In genomic region chr1:152774601-152775000, GRCm38 (mm10) we compare ENCODE assay signal across 12 mouse cellular contexts. TPM values are rescaled to one million over a fixed set of nuclear protein-coding genes. Genes with fewer than 3 reads are reported as not detected.
DNase-seq lines count a peak whose midpoint lies in the region; ATAC-seq lines count a peak whose summit lies in the region.
"Had no signal": no experiment of that assay in that cellular context is flagged by ENCODE, and none has a peak within 500 bp of the region (broad histone marks: within the 10 kb centered on the region; RNA-seq: fewer than 3 reads in every experiment).

No protein-coding gene starts in this region.

- DNase-seq in 416B (ENCODE audit: low read depth) = peak; percentile 57
- DNase-seq in lung, postnatal 36 days = peak; percentile 16

- peak; percentile 70 for ATAC-seq in common myeloid progenitor, adult 5-6 weeks (replicated peaks; ENCODE audit: low read depth, poor library complexity, severe bottlenecking)
- ATAC-seq in hematopoietic stem cell, adult 5-6 weeks (replicated peaks in 1 of 2; ENCODE audit: insufficient read depth in 1 of 2, low FRiP score in 2 of 2, low TSS enrichment in 1 of 2, low read depth in 1 of 2, poor library complexity in 2 of 2, severe bottlenecking in 2 of 2) = peak; percentile 12 to 23; a peak in 2 of 4 replicates
- ATAC-seq in megakaryocyte, adult 5-6 weeks (ENCODE audit: poor library complexity, severe bottlenecking) = peak; percentile 80
- peak; percentile 74 for ATAC-seq in monocyte, adult 5-6 weeks (replicated peaks; ENCODE audit: insufficient number of reproducible peaks, low FRiP score, low TSS enrichment, poor library complexity, severe bottlenecking)

RNA-seq across cellular contexts. Expression of gene Arpc5, which starts 8.3 kb away (rescaled TPM):
- 101 and 118 TPM in 2 replicates for total RNA-seq in common myeloid progenitor, adult 5-6 weeks (2017)
- 129 and 144 TPM in 2 replicates for total RNA-seq in hematopoietic stem cell, adult 5-6 weeks (2017)
- total RNA-seq in megakaryocyte, adult 5-6 weeks (2015) = 786 and 868 TPM in 2 replicates
- total RNA-seq in megakaryocyte, adult 5-6 weeks (2017) = 396 and 424 TPM in 2 replicates
- total RNA-seq in monocyte, adult 5-6 weeks (2017) = 321 to 382 TPM (median 369 TPM) in 3 replicates

RNA-seq across cellular contexts. Expression of gene Rgl1, which starts 8.4 kb away (rescaled TPM):
- total RNA-seq in common myeloid progenitor, adult 5-6 weeks (2017) = 8.7 and 9.5 TPM in 2 replicates
- total RNA-seq in hematopoietic stem cell, adult 5-6 weeks (2017) = 14.3 and 17.0 TPM in 2 replicates
- total RNA-seq in megakaryocyte, adult 5-6 weeks (2015) = 1.7 and 3.0 TPM in 2 replicates
- 2.9 TPM in 2 replicates for total RNA-seq in megakaryocyte, adult 5-6 weeks (2017)
- 7.3 to 16.7 TPM (median 10.5 TPM) in 3 replicates for total RNA-seq in monocyte, adult 5-6 weeks (2017)

RNA-seq across cellular contexts. Expression of gene Apobec4, which starts 24.2 kb away (rescaled TPM):
- total RNA-seq in common myeloid progenitor, adult 5-6 weeks (2017) = not detected in 2 replicates
- not detected in 2 replicates for total RNA-seq in hematopoietic stem cell, adult 5-6 weeks (2017)
- total RNA-seq in megakaryocyte, adult 5-6 weeks (2015) = not detected in 2 replicates
- not detected in 2 replicates for total RNA-seq in megakaryocyte, adult 5-6 weeks (2017)
- not detected in 3 replicates for total RNA-seq in monocyte, adult 5-6 weeks (2017)
- total RNA-seq: adrenal gland, adult 2 months; adrenal gland, postnatal 10 days; adrenal gland, postnatal 25 days; adrenal gland, postnatal 4 days; ES-E14; MEL had no signal

RNA-seq across cellular contexts. Expression of gene Ncf2, which starts 25.4 kb away (rescaled TPM):
- total RNA-seq in common myeloid progenitor, adult 5-6 weeks (2017) = 70.1 and 77.4 TPM in 2 replicates
- total RNA-seq in hematopoietic stem cell, adult 5-6 weeks (2017) = 104 and 105 TPM in 2 replicates
- total RNA-seq in megakaryocyte, adult 5-6 weeks (2015) = 252 and 267 TPM in 2 replicates
- 373 and 410 TPM in 2 replicates for total RNA-seq in megakaryocyte, adult 5-6 weeks (2017)
- total RNA-seq in monocyte, adult 5-6 weeks (2017) = 355 to 740 TPM (median 657 TPM) in 3 replicates

Comparison
In these comparisons a context has a peak if more than half of its experiments do, and no peak if none do; other contexts are left out.
1. Peak in every context shown above with its lines: DNase-seq and ATAC-seq.
2. ATAC-seq: peak in every context shown above with its lines; median percentile 80 in megakaryocyte, adult 5-6 weeks; 74 in monocyte, adult 5-6 weeks; 70 in common myeloid progenitor, adult 5-6 weeks; 18 in hematopoietic stem cell, adult 5-6 weeks.